Mouse (Mus musculus) thymus, postnatal 10 days (tissue): ENCODE results near the gene Ctsw.
A peak's percentile ranks its signal among the peaks of the same experiment; 100 is the strongest.
"Not testable (repeated sequence)": the region's sequence is repeated elsewhere in the genome, so short reads cannot be mapped to it uniquely, and the experiment has no call there.

ENCODE experiments used
- DNase-seq, 2 experiments: peaks; one replicate each; pipeline ENCODE4 v3.0.0; 2021; ENCODE audit warnings: low spot score in 2 of 2

Ctsw gene

DNA sequence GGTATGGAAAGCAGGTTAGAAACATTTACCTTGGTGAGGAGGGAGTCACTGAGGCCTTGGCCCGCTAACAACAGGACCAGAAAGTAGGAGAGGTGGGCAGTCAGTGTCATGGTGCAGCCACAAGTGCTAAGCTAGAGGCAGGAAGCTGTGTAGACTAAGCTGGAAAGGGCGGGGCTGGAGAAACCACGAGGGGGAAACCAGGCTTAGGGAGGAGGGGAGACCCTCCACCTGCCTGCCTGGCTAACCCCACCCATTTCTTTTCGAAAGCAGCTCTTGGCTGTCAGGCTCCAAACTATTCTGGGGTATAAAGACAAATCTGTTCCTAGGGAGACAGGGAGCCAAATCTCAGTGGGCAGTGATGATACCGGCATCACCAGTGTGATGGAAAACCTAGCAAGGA is at the start of gene Ctsw:
TSS of gene Ctsw (minus strand) at position 134 of the 400 bp plus-strand sequence.
- DNase-seq: peak; percentile 67 to 69

DNA sequence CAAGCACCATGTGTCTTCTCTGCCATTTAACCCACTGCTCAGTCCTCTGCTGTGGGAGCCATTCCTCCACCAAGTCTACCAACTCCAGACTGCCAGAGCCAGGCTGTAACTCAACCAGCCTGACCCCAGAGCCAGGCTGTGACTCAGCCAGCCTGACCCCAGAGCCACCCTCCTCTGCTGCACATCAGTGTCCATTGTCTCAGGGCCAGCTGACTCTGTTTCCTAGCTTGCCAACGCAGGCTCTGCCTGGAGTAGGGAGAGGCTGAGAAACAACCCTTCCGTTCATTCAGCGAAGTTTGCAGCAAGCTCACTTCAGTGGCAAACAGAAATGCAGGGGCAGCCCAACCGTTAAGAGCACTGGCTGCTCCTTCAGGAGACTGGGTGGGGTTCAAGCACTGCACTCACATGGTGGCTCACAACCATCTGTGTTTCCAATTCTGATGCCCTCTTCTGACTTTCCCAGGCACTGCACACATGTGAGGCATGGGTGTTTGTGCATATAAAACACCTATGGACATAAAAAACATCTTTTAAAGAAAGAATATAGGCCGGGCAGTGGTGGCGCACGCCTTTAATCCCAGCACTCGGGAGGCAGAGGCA is 48.7 kb upstream of the Ctsw start:
- DNase-seq: no peak

DNA sequence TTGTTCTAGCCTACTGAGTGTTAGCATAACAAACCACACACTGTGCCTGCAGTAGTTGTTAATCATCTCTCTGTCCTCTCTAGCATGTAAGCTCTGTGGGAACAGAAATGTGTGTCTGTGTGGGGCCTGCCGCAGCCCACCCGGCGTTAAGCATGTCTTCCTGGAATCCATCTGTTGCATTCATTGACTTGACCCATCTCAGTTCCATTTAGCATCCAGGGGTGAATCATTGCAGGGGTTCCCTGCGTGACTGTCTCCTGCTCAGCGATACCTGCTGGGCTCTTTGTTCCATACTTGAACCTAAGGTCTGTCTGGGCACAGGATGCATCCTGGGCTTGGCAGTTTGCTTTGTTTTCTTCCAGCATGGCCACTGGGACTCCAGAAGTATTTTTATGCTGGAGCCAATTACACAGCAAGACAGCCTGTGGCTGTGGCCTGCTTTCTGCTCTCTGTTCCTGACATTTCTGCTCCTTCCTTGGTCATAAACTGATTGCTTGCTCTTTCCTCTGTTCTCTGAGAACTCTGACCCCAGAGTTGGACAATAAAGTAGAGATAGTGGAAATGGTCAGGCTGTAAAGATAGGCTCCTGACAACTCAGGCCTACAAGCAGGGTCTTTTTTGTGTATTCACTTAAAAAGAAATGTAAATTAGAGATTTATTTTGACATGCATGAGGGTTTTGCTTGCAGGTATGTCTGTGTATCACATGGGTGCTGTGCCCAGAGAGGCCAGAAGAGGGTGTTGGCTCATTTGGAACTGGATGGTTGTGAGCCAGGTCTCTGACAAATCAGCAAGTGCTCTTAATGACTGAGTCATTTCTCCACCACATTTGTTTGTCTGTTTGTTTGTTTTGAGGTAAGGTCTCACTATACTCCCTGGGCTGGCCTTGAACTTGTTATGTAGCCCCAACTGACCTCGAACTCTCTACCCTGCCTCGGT is 47.8 kb upstream of the Ctsw start:
- no peak for DNase-seq

DNA sequence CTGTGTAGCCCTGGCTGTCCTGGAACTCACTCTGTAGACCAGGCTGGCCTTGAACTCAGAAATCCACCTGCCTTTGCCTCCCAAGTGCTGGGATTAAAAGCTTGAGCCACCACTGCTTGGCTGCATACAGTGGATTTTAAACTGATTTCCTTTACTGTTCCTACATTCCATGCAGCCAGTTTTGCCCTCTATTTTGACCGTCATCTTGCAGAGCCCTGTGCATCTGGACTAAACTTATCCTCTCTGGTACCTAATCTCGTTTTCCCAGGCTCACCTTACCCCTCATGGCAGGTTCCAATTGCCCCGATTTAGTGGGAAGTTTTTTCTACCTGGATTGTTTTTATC is 44.7 kb upstream of the Ctsw start:
- no peak for DNase-seq

DNA sequence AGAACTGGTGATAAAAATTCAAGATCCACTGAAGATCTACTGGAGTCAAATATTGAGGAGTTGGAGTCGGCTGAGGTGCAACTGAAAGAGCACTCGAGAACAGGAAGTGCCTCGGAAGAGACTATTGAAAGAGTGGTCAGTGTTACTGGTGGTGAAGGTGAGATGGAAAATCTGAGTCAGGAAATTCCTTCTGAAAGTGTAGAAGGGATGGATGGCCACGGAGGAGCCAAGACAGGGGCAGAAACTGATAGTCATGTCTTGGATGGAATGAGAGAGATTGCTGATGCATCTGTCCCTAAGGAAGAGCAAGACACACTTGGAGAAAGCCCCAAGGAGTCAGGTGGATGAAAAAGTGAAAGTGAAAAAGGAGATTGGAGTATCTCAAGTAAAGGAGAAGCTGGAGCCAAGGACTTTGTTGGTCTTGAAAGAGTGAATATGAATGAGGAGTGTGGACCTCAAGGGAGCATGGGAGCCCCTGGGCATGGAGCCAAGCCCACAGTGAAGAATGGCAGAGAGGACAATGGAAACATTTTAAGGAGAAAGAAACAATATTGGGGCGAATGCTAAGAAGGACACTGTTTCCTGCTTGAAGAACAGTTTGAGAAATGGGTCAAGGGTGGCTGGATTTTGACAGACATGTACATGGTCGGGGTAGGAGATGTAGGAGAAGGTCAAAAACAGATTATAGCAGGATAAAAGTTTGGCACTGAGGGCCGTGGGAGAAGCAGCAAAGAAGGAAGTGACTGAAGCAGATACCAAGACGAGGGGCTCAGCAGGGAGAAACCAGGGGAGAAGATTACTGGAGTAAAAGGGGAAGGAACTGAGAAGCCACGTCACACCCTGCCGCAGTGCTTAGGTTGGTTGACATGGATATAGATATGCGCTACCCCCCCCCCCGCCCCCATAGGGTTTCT is 44.0 kb upstream of the Ctsw start:
- no peak for DNase-seq

DNA sequence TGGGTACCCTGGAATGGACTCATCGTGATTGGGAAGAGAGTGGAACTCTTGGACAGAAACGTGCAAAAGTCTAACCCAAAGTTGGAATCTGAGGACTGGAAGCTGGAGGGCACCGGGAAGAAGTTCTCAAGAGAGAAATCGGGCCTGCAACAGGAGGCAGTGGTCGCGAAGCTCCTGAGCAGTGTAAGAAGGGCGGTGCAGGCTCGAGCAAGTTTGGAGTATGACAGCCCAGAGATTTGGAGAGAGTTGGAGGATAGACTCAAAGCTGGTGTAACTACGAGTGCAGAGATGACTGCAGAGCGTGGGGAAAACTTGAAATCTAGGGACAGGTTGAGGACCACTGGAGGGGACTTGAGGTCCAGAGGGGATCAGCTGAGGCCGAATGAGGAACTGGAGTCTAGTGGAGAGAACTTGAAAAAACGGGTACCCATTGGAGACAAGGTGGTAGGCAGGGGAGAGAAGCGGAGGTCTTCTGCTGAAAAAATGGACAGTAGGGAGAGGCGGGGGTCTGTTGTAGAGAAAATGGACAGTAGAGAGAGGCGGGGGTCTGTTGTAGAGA is 42.8 kb upstream of the Ctsw start:
- DNase-seq: no peak

DNA sequence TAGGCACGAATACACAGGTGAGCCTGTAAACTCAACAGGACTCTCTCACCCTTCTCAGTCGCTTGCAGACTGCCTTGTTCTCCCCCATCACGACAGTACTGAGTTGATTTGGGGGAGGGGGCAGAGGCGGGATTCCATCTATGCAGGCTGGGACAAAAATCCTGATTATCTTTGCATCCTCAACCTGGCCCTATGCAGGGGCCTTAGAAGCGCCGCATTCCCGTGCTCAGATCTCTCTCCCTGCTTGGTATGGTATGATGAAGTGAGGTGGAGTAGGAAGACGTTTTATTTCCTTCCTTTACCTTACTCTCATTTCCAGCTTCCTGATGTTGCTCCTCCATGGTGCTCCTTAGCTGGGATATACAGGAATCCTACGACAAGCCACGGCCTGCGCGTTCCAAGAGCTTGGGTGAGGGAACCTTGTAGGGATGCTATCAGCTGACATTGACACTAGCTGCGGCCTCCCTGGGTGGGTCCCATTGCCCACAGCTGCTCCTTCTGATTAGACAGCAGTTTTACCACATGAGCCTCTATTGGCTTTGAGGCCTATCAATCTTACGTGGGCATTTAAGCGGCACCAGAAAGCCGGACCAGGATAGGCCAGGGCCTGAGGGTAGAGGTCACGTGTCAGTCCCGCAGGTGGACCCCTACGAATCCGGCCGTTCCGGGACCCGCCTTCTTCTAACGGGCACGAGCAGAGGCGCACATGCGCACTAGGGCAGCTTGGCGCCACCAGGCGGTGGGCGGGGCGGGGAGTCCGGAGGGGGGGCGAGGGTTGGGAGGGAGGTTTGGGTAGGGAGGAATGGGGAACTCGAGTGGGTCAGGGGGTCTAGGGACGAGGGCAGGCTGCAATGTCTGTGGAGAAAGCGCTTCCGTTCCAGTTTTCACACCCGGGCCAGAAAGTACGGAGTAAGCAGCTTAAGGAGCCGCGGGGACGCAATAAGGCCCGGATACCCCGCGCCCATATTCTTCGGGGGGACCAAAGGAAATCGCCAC is 42.0 kb upstream of the Ctsw start, which contains the start of gene Snx32:
TSS of gene Snx32 (minus strand) at position 508 of the 996 bp plus-strand sequence.
- DNase-seq: peak; percentile 96 to 97

DNA sequence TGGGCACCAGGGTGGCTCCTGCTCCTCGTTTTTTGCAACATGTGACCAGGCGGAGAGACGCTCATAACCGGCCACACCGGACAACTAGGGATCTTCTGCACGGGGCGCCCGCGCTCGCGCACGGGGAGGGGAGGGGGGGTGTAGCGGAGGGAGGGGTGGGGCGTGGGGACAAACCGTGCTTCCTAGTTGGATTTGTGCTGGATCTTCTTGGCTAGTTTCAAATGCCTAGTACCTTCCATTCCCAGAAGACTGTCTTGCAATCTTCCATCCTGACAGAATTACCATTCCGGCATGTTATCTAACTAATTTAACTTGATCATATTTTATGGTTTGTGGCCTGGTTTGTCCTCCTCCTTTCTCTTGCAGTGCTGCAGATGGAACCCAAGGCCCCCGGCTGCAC is 35.4 kb upstream of the Ctsw start, which contains the start of gene 1700020D05Rik:
TSS of gene 1700020D05Rik (minus strand) at position 101 of the 400 bp plus-strand sequence.
- no peak for DNase-seq

DNA sequence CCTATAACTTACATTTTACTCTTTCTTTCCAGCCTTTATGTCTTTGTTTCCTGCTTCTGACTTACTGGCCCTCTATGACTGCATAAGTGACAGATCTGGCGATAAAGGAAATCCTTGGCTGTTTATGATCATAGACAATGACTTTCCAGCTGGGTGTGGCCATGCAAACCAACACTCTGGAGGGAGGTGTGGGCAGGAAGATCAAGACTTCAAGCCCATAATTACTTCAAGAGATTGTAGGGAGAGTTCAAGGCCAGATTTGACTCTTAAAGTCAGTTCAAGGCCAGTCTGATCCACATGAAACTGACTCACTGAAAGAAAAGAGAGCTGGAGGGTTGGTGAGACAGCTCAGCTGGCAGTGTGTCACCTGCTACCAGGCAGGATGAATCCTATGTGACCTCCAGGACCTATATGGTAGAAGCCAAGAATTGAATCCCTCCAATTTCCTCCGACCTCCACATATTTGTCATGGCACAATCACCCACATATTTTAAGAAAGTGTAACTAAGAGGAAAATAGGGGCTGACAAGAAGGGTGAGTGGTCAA is 32.1 kb upstream of the Ctsw start:
- no peak for DNase-seq

DNA sequence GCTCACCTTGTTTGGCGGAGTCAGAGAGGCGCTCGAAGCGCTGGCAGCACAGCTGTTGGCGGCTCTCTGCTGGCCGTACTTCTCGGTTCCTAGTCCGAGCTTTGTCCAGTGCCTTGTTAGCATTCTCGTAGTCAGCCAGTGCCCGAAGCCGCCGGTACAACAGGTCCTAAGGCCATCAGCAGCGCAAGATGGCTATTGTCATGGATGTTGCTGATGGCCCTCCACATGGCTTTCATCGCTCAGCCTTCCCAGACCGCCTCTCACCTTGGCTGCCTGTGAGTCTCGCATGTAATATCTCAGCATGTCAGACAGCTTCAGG is 27.7 kb upstream of the Ctsw start:
- DNase-seq: no peak

DNA sequence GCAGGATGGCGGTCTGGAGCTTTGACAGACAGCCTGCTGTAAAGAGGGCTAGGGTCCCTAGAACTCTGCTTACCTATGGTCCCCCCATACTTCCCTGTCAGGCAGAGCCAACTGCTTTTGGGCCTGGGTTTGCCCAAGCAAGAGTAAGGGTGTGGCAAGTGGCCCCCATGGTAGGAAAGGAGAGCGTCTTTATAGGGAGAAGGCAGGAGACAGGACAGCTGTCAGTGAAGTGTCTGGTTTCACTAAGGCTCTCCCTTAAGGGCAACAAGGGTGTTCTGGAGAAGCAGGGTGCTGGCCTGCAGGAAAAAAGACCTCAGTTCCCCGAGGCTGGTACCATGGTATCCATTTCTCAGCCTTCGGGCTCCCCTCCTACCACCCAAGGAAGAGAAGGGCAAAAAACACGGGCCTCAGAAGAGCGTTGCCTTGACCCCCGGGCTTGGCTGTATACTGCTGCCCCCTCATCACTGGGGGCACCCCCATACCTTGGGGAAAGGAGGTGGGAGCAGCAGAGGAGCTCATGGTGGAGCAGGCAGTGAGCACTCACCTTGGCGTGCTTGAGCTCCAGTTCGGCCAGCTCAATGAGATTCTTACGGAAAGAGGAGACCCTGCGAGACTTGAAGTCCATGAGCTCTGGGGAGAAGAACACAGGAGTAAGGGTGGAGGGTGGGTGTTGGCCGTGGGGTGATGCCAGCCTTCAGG is 27.2 kb upstream of the Ctsw start:
- DNase-seq: no peak

DNA sequence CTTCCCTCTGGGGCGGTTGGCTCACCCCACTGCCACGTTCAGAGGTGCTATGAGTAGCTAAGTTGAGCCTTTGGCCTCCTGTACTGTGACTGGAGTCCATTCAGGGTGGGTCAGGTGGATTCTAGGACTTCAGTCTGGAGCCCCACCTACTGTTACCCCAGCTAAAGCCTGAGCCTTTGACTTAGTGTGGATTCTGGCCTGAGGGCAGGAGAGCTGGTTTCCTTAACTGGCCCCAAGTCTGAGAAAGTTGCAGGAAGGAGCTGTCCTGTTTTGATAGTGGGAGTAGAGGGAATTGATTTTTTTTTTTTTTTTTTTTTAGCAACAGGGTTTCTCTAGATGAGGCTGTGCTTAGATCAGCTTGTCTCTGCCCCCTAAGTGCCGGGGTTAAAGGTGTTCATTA is 26.0 kb upstream of the Ctsw start:
- no peak for DNase-seq

DNA sequence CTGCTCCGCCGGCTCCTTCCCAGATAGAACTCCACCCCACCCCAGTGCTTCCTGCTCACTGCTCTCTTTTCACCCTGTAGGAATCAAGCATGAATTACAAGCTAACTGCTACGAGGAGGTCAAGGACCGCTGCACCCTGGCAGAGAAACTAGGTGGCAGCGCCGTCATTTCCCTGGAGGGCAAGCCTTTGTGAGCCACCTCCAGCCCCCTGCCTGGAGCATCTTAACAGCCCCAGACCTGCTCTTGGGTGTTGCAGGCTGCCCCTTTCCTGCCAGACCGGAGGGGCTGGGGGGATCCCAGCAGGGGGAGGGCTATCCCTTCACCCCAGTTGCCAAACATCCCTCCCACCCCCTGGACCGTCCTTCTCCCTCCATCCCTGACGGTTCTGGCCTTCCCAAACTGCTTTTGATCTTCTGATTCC is 25.0 kb upstream of the Ctsw start:
- not testable (repeated sequence) for DNase-seq

DNA sequence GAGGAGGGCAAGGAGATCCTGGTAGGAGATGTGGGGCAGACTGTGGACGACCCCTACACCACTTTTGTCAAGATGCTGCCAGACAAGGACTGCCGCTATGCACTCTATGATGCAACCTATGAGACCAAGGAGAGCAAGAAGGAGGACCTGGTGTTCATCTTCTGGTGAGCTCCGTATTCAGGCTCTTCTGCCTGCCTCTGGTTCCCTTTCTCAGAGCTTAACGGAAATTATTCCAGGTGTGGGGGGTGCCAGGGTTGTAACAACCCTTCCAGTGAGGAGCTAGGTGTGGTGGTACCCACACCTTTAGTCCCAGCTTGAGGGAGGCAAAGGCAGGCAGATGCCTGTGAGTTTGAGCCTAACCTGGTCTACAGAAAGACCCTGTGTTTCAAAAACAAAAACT is 24.3 kb upstream of the Ctsw start:
- no peak for DNase-seq

DNA sequence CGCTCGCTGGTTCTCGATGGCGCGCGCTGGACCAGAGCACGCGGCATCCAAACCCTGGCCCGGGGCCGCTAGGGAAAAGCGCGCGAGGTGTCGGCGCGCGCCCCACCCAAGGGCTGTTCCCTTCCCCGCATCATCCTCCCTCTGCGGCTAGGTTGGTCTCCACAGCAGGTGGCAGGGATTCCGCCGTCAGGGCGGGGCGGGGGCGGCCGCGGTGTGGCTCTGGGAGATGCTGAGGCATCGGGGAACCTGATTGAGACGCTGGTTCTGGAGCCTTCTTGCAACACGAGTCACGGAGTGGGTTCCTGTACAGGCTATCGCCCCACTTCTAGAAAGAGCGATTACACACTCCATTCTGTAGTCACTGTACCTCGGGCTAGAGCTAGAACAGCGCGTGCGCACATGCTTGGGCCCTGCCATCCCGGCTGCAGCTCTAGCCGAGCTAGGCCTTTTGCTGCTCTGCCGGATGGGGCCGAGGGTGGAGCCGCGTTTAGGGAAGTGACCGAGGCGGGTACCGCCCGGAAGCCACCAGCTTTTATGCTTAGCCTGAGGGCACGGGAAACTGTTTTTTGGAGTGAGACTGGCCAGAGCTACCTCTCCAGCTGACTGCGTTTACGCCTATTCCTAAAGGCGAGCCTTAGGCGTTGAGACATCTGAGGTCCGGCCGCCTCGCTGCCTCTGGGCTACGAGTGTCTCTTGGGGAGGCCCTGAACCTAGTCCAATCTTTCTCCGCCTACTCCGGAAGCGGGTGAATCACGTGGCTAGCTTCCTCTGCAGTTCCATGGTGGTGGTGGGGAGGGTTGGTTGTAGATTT is 22.8 kb upstream of the Ctsw start:
- DNase-seq: peak; percentile 78 to 81

DNA sequence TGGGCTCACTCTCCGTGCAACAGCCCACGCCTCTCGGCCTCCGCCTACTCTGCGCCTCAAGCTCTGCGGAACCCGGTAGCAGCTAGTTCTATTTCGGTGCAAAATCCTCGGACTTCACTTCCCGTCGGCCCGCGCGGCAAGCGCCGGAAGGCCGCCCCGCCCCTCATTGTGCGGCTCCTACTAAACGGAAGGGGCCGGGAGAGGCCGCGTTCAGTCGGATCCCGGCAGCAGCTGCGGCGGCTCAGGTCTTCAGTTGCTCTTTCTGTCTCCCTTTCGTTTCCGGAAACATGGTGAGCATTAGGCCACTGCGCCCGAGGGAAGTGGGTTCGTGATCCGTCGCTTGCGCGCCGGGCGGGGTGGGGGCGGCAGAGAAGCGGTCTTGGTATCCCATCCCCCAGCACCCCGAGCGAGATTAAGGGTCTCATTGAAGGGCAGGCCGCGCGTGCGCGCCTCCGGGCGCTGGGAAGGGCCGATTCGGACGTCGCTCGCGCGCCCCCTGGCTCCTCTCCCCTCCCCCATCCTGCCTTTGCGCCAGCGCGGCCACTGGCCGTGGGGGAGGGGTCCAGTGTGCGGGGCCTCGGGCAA is 22.1 kb upstream of the Ctsw start, which contains the start of gene Cfl1:
TSS of gene Cfl1 (plus strand) at position 143 of the 585 bp plus-strand sequence.
- DNase-seq: peak; percentile 94 to 95

DNA sequence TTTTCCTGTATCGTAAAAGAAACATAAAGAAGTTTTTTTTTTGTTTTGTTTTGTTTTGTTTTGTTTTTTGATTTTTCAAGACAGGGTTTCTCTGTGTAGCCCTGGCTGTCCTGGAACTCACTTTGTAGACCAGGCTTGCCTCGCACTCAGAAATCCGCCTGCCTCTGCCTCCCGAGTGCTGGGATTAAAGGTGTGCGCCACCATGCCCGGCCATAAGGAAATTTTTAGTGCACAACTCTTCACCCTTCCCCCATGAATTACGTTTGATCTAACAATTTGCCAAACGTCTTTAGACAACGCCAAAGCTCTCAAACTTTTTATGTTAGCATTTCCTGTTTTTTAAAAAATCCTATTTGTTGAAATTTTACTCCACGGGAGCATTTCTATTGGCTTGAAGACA is 21.4 kb upstream of the Ctsw start:
- not testable (repeated sequence) for DNase-seq

DNA sequence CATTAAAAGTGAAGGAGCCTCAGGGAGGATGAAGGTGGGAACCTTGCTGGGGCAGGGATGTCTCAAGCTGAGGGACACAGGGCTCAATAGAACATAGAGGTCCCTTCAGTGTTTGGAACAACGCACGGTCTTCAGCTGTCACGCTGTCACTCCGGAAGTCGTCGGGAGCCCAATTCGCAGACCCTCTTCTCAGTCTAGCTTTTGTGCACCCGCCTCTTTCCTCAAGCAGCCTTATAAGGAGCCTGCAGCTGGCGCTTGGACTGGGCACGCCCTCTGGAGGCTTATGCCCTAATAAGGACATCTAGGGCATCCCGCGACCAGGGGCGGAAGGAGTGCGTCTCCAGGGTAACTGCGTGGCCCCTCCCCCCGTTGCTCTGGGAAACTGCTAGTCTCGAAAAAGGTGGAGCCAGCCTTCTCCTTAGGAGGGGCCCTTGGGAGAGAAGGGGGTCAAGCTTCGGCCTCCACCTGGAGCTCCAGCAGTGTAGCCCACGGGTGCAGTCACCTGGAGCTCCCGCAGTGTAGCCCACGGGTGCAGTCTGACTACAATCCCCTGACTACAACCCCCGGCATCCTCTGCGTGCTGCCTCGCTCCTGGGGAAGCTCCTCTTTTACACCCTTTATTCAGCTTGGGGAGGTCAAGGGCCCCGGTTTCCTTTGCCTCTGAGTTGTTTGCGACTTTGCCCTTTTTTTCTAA is 20.7 kb upstream of the Ctsw start:
- DNase-seq: peak; percentile 98 to 99
